Mouse (Mus musculus) MEL (cell line): ENCODE results near the gene Tgfbr3l. TPM values are rescaled to one million over a fixed set of nuclear protein-coding genes. Genes with fewer than 3 reads are reported as not detected.

Experiments used
- DNase-seq: peaks from one replicate; pipeline ENCODE4 v3.0.0; 2011; ENCODE audit warnings: low read depth, low spot score
- H3K27ac ChIP-seq: 2 replicates; pipeline ENCODE4 v1.5.1; 2012; ENCODE audit warnings: low read depth, mild to moderate bottlenecking, control low read depth, low read length, moderate library complexity; ENCODE audit not compliant: control insufficient read depth
- H3K27me3 ChIP-seq, 2 experiments: fragments of 150-350 bp in 1 of 2; sonication (generic) in 1 of 2; 2 replicates each; pipeline ENCODE4 v1.6.1; 2012; ENCODE audit warnings: low read length in 2 of 2, mild to moderate bottlenecking in 2 of 2, improper control_type of control experiment in 1 of 2, moderate library complexity in 1 of 2; ENCODE audit not compliant: insufficient read depth in 2 of 2, control insufficient read depth in 1 of 2
- H3K36me3 ChIP-seq, 2 experiments: 2 replicates each; pipeline ENCODE4 v1.6.1; 2012 to 2014; ENCODE audit warnings: low read length in 2 of 2, improper control_type of control experiment in 1 of 2, inconsistent platforms in 1 of 2, mild to moderate bottlenecking in 1 of 2; ENCODE audit not compliant: insufficient read depth in 2 of 2, control insufficient read depth in 1 of 2
- H3K4me1 ChIP-seq, 2 experiments: fragments of 150-350 bp in 1 of 2; sonication (generic) in 1 of 2; 2 replicates each; pipeline ENCODE4 v1.6.1; 2012; ENCODE audit warnings: low read length in 2 of 2, improper control_type of control experiment in 1 of 2, mild to moderate bottlenecking in 1 of 2; ENCODE audit not compliant: insufficient read depth in 2 of 2, control insufficient read depth in 1 of 2
- H3K4me3 ChIP-seq, 2 experiments: fragments of 150-350 bp in 1 of 2; sonication (generic) in 1 of 2; 2 replicates each; pipeline ENCODE4 v1.5.1; 2012; ENCODE audit warnings: low read depth in 2 of 2, low read length in 2 of 2, mild to moderate bottlenecking in 2 of 2, moderate library complexity in 2 of 2, control low read depth in 1 of 2, improper control_type of control experiment in 1 of 2; ENCODE audit not compliant: control insufficient read depth in 1 of 2, insufficient read depth in 1 of 2
- H3K79me2 ChIP-seq: 2 replicates; pipeline ENCODE4 v1.6.1; 2012; ENCODE audit warnings: mild to moderate bottlenecking, low read length, moderate library complexity; ENCODE audit not compliant: control insufficient read depth, poor library complexity, insufficient read depth
- H3K9ac ChIP-seq: 2 replicates; pipeline ENCODE4 v1.6.1; 2012; ENCODE audit warnings: low read depth, mild to moderate bottlenecking, control low read depth, low read length, moderate library complexity; ENCODE audit not compliant: control insufficient read depth, poor library complexity, severe bottlenecking
- H3K9me3 ChIP-seq: fragments of 150-350 bp; sonication (generic); replicated peaks from 2 replicates; pipeline ENCODE4 v1.6.1; 2012; ENCODE audit warnings: mild to moderate bottlenecking, low read length, improper control_type of control experiment, moderate library complexity; ENCODE audit not compliant: insufficient read depth
- CHD2 ChIP-seq: IDR thresholded peaks from 2 replicates; pipeline ENCODE4 v1.6.1; 2011; ENCODE audit warnings: low read length, improper control_type of control experiment
- CTCF ChIP-seq, 3 experiments: IDR thresholded peaks in 2 of 3; conservative IDR thresholded peaks in 1 of 3; 2 replicates each; pipeline ENCODE4 v1.5.1; 2011 to 2012; ENCODE audit warnings: low read length in 3 of 3, low read depth in 2 of 3, mild to moderate bottlenecking in 2 of 3, improper control_type of control experiment in 1 of 3, inconsistent platforms in 1 of 3, mixed read lengths in 1 of 3, moderate library complexity in 1 of 3; ENCODE audit not compliant: control insufficient read depth in 1 of 3, insufficient read depth in 1 of 3, poor library complexity in 1 of 3, severe bottlenecking in 1 of 3
- E2F4 ChIP-seq: IDR thresholded peaks from 2 replicates; pipeline ENCODE4 v1.6.1; 2011; ENCODE audit warnings: low read depth, low read length, improper control_type of control experiment, borderline replicate concordance
- GABPA ChIP-seq: IDR thresholded peaks from 2 replicates; pipeline ENCODE4 v1.6.1; 2012; ENCODE audit warnings: low read depth, mild to moderate bottlenecking, inconsistent platforms, low read length, improper control_type of control experiment, moderate library complexity
- JUND ChIP-seq: IDR thresholded peaks from 2 replicates; pipeline ENCODE4 v1.6.1; 2011; ENCODE audit warnings: low read depth, mild to moderate bottlenecking, improper control_type of control experiment, low read length
- MAZ ChIP-seq: IDR thresholded peaks from 2 replicates; pipeline ENCODE4 v1.6.1; 2012; ENCODE audit warnings: low read depth, mild to moderate bottlenecking, inconsistent platforms, low read length, improper control_type of control experiment
- MEF2A ChIP-seq: IDR thresholded peaks from 2 replicates; pipeline ENCODE4 v1.6.1; 2014; ENCODE audit warnings: low read depth, mild to moderate bottlenecking, inconsistent platforms, low read length, improper control_type of control experiment; ENCODE audit not compliant: poor library complexity, insufficient replicate concordance, severe bottlenecking; ENCODE audit errors: extremely low read depth
- MYB ChIP-seq: IDR thresholded peaks from 2 replicates; pipeline ENCODE4 v1.6.1; 2011; ENCODE audit warnings: mild to moderate bottlenecking, low read depth, low read length, improper control_type of control experiment
- MYC ChIP-seq: IDR thresholded peaks from 2 replicates; pipeline ENCODE4 v1.6.1; 2011; ENCODE audit warnings: low read depth, mild to moderate bottlenecking, low read length, improper control_type of control experiment, moderate library complexity
- NRF1 ChIP-seq: IDR thresholded peaks from 2 replicates; pipeline ENCODE4 v1.6.1; 2014; ENCODE audit warnings: low read depth, mild to moderate bottlenecking, inconsistent platforms, low read length, improper control_type of control experiment, moderate library complexity; ENCODE audit not compliant: poor library complexity, insufficient read depth, severe bottlenecking
- POLR2A ChIP-seq, 2 experiments: IDR thresholded peaks; 2 replicates each; pipeline ENCODE4 v1.6.1; 2011 to 2012; ENCODE audit warnings: low read length in 2 of 2, mild to moderate bottlenecking in 2 of 2, control low read depth in 1 of 2, improper control_type of control experiment in 1 of 2, low read depth in 1 of 2, moderate library complexity in 1 of 2; ENCODE audit not compliant: control insufficient read depth in 1 of 2, insufficient read depth in 1 of 2, poor library complexity in 1 of 2
- RAD21 ChIP-seq: IDR thresholded peaks from 2 replicates; pipeline ENCODE4 v1.6.1; 2011; ENCODE audit warnings: mild to moderate bottlenecking, low read depth, low read length, improper control_type of control experiment
- TAL1 ChIP-seq: IDR thresholded peaks from 2 replicates; pipeline ENCODE4 v1.6.1; 2012; ENCODE audit warnings: mild to moderate bottlenecking, inconsistent platforms, low read length, moderate library complexity, mixed read lengths
- TBP ChIP-seq: IDR thresholded peaks from 2 replicates; pipeline ENCODE4 v1.8.0; 2011; ENCODE audit warnings: low read depth, low read length, improper control_type of control experiment
- UBTF ChIP-seq: IDR thresholded peaks from 2 replicates; pipeline ENCODE4 v1.6.1; 2012; ENCODE audit warnings: low read depth, mild to moderate bottlenecking, inconsistent platforms, low read length, improper control_type of control experiment, moderate library complexity, borderline replicate concordance; ENCODE audit not compliant: insufficient read depth
- ZMIZ1 ChIP-seq: IDR thresholded peaks from 2 replicates; pipeline ENCODE4 v1.6.1; 2012; ENCODE audit warnings: low read depth, mild to moderate bottlenecking, inconsistent platforms, low read length, improper control_type of control experiment, moderate library complexity
- ZNF384 ChIP-seq: IDR thresholded peaks from 2 replicates; pipeline ENCODE4 v1.6.1; 2012; ENCODE audit warnings: low read depth, mild to moderate bottlenecking, inconsistent platforms, low read length, improper control_type of control experiment
- polyA plus RNA-seq, 2 experiments: library from polyadenylated mRNA; stranded (reverse) in 1 of 2; unstranded in 1 of 2; fragments of >175 nt in 1 of 2; fragments of >200 nt in 1 of 2; gene quantifications; 2 replicates each; pipeline versions ENCODE4 v1.2.1 to v1.2.4; 2012; ENCODE audit warnings: low replicate concordance in 2 of 2, low read depth in 1 of 2; ENCODE audit not compliant: insufficient read length in 2 of 2, insufficient read depth in 1 of 2, missing spikeins in 1 of 2
- total RNA-seq: library from RNA; depleted of rRNA; stranded (reverse); fragments of 300-350 nt; gene quantifications from 2 replicates; pipeline ENCODE4 v1.2.3, GENCODE M21; 2012

Tgfbr3l gene
- total and polyA plus RNA-seq, 3 experiments, result 2.2 to 14.2 TPM; not detected in 1

GRCm38 (mm10) chr8:4245737-4246136 lies 2.3 kb upstream of the Tgfbr3l start:
- peaks cover under 1 to 6% of the 10 kb centered on the region in 2 experiments; a peak in 3 of 4 replicates for H3K36me3 ChIP-seq
- no peaks in the 10 kb centered on the region for H3K27me3 ChIP-seq
- H3K9me3 ChIP-seq, result no peaks in the 10 kb centered on the region
- H3K27ac ChIP-seq, result no peak overlapping the region
- TF ChIP-seq GABPA (no peak), ZMIZ1 (no peak), MEF2A (no peak), CTCF (IDR thresholded peaks at IDR 0.05 in 2 of 3, conservative IDR thresholded peaks at IDR 0.05 in 1 of 3; ENCODE audit: control insufficient read depth in 1 of 3, insufficient read depth in 1 of 3, low read depth in 2 of 3, low read length in 3 of 3, poor library complexity in 1 of 3, severe bottlenecking in 1 of 3) (no peak), NRF1 (no peak), E2F4 (no peak), CHD2 (no peak), TAL1 (no peak), TBP (no peak), POLR2A (IDR thresholded peaks at IDR 0.05; ENCODE audit: control insufficient read depth in 1 of 2, insufficient read depth in 1 of 2, low read depth in 1 of 2, low read length in 2 of 2, poor library complexity in 1 of 2) (no peak), ZNF384 (no peak), UBTF (no peak)
- TF ChIP-seq, all 39 proteins: peak for 0
- Histone ChIP-seq H3K4me1 (no peaks in the 10 kb centered on the region), H3K79me2 (peaks cover 10% of the 10 kb centered on the region), H3K4me3 (no peak overlapping the region), H3K9ac (no peak overlapping the region)
- no peak for DNase-seq

- H3K79me2 ChIP-seq, result no peaks in the 10 kb centered on the region; the same call in 1 of the 2 replicates
- no peak overlapping the region for H3K9ac ChIP-seq
- H3K36me3 ChIP-seq, result peaks cover 2 to 4% of the 10 kb centered on the region in 2 experiments; a peak in 1 of 4 replicates
- H3K4me3 ChIP-seq, result no peak overlapping the region
- TF ChIP-seq RAD21 (no peak), JUND (no peak), MYC (no peak), MYB (no peak), MAZ (no peak)
- H3K27me3 ChIP-seq, result no peaks in the 10 kb centered on the region
- no peaks in the 10 kb centered on the region for H3K9me3 ChIP-seq
- no peak for DNase-seq
- peaks cover 0 to 9% of the 10 kb centered on the region in 2 experiments; a peak in 2 of 4 replicates for H3K4me1 ChIP-seq
- H3K27ac ChIP-seq, result no peak overlapping the region
These were observed 773 bp upstream of the Tgfbr3l start for GRCm38 (mm10) chr8:4247241-4247640.
